Mouse (Mus musculus): Measurements from ENCODE around the gene Serpinb6a.
A peak's percentile ranks its signal among the peaks of the same experiment; 100 is the strongest.
"Not testable (repeated sequence)": the region's sequence is repeated elsewhere in the genome, so short reads cannot be mapped to it uniquely, and the experiment has no call there.

Serpinb6a gene

GRCm38 (mm10) chr13:33989625-33990024, 13.0 kb downstream of the Serpinb6a start:
- peak; percentile 6 for DNase-seq (ENCODE audit: low read depth, low spot score)

- DNase-seq (ENCODE audit: low read depth, low spot score), result no peak
Measured at GRCm38 (mm10) chr13:33966574-33966973, 36.0 kb downstream of the Serpinb6a start.

- no peak for DNase-seq (ENCODE audit: low read depth, low spot score)
Measured at GRCm38 (mm10) chr13:33966025-33966412, 36.6 kb downstream of the Serpinb6a start.

- DNase-seq (ENCODE audit: low read depth, low spot score), result no peak
Measured at GRCm38 (mm10) chr13:33965056-33966024, 37.3 kb downstream of the Serpinb6a start.

- DNase-seq (ENCODE audit: low read depth, low spot score), result peak; percentile 92
Measured at GRCm38 (mm10) chr13:33964206-33965046, 38.2 kb downstream of the Serpinb6a start, which contains the start of gene Nqo2. TSS of gene Nqo2 (plus strand) at chr13:33964687.

GRCm38 (mm10) chr13:33959771-33960170, 42.8 kb downstream of the Serpinb6a start:
- no peak for DNase-seq (ENCODE audit: low read depth, low spot score)

GRCm38 (mm10) chr13:33956571-33957421, 45.8 kb downstream of the Serpinb6a start:
- peak; percentile 47 for DNase-seq (ENCODE audit: low read depth, low spot score)

- no peak for DNase-seq (ENCODE audit: low read depth, low spot score)
Measured at GRCm38 (mm10) chr13:33952947-33953346, 49.6 kb downstream of the Serpinb6a start.

- DNase-seq (ENCODE audit: low read depth, low spot score), result no peak
Measured at GRCm38 (mm10) chr13:33952075-33952449, 50.5 kb downstream of the Serpinb6a start.

GRCm38 (mm10) chr13:33951308-33952074, 51.1 kb downstream of the Serpinb6a start:
- no peak for DNase-seq (ENCODE audit: low read depth, low spot score)

- peak; percentile 55 for DNase-seq (ENCODE audit: low read depth, low spot score)
Measured at GRCm38 (mm10) chr13:33942212-33942779, 60.3 kb downstream of the Serpinb6a start.

- DNase-seq (ENCODE audit: low read depth, low spot score), result no peak
Measured at GRCm38 (mm10) chr13:33941288-33941808, 61.2 kb downstream of the Serpinb6a start.

- not testable (repeated sequence) for DNase-seq (ENCODE audit: low read depth, low spot score)
Measured at GRCm38 (mm10) chr13:33937587-33937986, 65.0 kb downstream of the Serpinb6a start.

- no peak for DNase-seq (ENCODE audit: low read depth, low spot score)
Measured at GRCm38 (mm10) chr13:33937151-33937550, 65.4 kb downstream of the Serpinb6a start.

- peak; percentile 86 for DNase-seq (ENCODE audit: low read depth, low spot score)
Measured at GRCm38 (mm10) chr13:33935465-33936181, 67.0 kb downstream of the Serpinb6a start.

GRCm38 (mm10) chr13:33934743-33935142, 67.9 kb downstream of the Serpinb6a start:
- DNase-seq (ENCODE audit: low read depth, low spot score), result no peak

- no peak for DNase-seq (ENCODE audit: low read depth, low spot score)
Measured at GRCm38 (mm10) chr13:33930912-33931311, 71.7 kb downstream of the Serpinb6a start.

GRCm38 (mm10) chr13:33930281-33930680, 72.3 kb downstream of the Serpinb6a start:
- no peak for DNase-seq (ENCODE audit: low read depth, low spot score)

- peak; percentile 28 for DNase-seq (ENCODE audit: low read depth, low spot score)
Measured at GRCm38 (mm10) chr13:33921699-33922098, 80.9 kb downstream of the Serpinb6a start.

All from ZHBTc4 (cell line).